Mouse (Mus musculus): ENCODE data around the gene Ctnna3.

GRCm38 (mm10) chr10:64876506-64876905 is 1446.6 kb downstream of the Ctnna3 start:
- TF ChIP-seq EP300 (IDR thresholded peaks at IDR 0.05; ENCODE audit: low read depth) (no peak), CTCF (IDR thresholded peaks at IDR 0.05; ENCODE audit: low read depth) (no peak)
